Mouse (Mus musculus): ENCODE results near the gene Gm10282.
A peak's percentile ranks its signal among the peaks of the same experiment; 100 is the strongest.

Gene Gm10282

GRCm38 (mm10) chr8:72298928-72299327 is 6.1 kb downstream of the Gm10282 start:
- DNase-seq (ENCODE audit: low spot score in 2 of 2) = no peak

- DNase-seq (ENCODE audit: low spot score in 2 of 2) = no peak
Measured at GRCm38 (mm10) chr8:72296561-72296960, 8.5 kb downstream of the Gm10282 start.

- DNase-seq (ENCODE audit: low spot score in 2 of 2) = peak; percentile 58 to 61
Measured at GRCm38 (mm10) chr8:72295679-72296078, 9.4 kb downstream of the Gm10282 start.

- no peak for DNase-seq (ENCODE audit: low spot score in 2 of 2)
Measured at GRCm38 (mm10) chr8:72295125-72295524, 9.9 kb downstream of the Gm10282 start.

- no peak for DNase-seq (ENCODE audit: low spot score in 2 of 2)
Measured at GRCm38 (mm10) chr8:72293309-72293708, 11.8 kb downstream of the Gm10282 start.

- no peak for DNase-seq (ENCODE audit: low spot score in 2 of 2)
Measured at GRCm38 (mm10) chr8:72291104-72291503, 14.0 kb downstream of the Gm10282 start.

- no peak for DNase-seq (ENCODE audit: low spot score in 2 of 2)
Measured at GRCm38 (mm10) chr8:72289051-72289450, 16.0 kb downstream of the Gm10282 start.

- no peak for DNase-seq (ENCODE audit: low spot score in 2 of 2)
Measured at GRCm38 (mm10) chr8:72285285-72285684, 19.8 kb downstream of the Gm10282 start.

GRCm38 (mm10) chr8:72281634-72282033 is 23.4 kb downstream of the Gm10282 start:
- no peak for DNase-seq (ENCODE audit: low spot score in 2 of 2)

GRCm38 (mm10) chr8:72279151-72279550 is 25.9 kb downstream of the Gm10282 start:
- DNase-seq (ENCODE audit: low spot score in 2 of 2) = peak; percentile 73 to 74

GRCm38 (mm10) chr8:72277244-72277643 is 27.8 kb downstream of the Gm10282 start:
- DNase-seq (ENCODE audit: low spot score in 2 of 2) = no peak

GRCm38 (mm10) chr8:72273807-72274206 is 31.3 kb downstream of the Gm10282 start:
- peak; percentile 88 to 89 for DNase-seq (ENCODE audit: low spot score in 2 of 2)

- peak in 1 of 2 experiments; percentile 41 for DNase-seq (ENCODE audit: low spot score in 2 of 2)
Measured at GRCm38 (mm10) chr8:72273111-72273770, 31.8 kb downstream of the Gm10282 start.

GRCm38 (mm10) chr8:72272361-72272760 is 32.7 kb downstream of the Gm10282 start:
- peak; percentile 86 for DNase-seq (ENCODE audit: low spot score in 2 of 2)

GRCm38 (mm10) chr8:72271691-72272090 is 33.4 kb downstream of the Gm10282 start:
- peak; percentile 69 for DNase-seq (ENCODE audit: low spot score in 2 of 2)

- no peak for DNase-seq (ENCODE audit: low spot score in 2 of 2)
Measured at GRCm38 (mm10) chr8:72271051-72271660, 33.9 kb downstream of the Gm10282 start.

GRCm38 (mm10) chr8:72270606-72271005 is 34.5 kb downstream of the Gm10282 start:
- peak; percentile 91 to 93 for DNase-seq (ENCODE audit: low spot score in 2 of 2)

- peak; percentile 72 to 79 for DNase-seq (ENCODE audit: low spot score in 2 of 2)
Measured at GRCm38 (mm10) chr8:72268356-72268755, 36.7 kb downstream of the Gm10282 start.

GRCm38 (mm10) chr8:72267106-72267505 is 38.0 kb downstream of the Gm10282 start:
- peak; percentile 80 to 90 for DNase-seq (ENCODE audit: low spot score in 2 of 2)

GRCm38 (mm10) chr8:72266671-72267070 is 38.4 kb downstream of the Gm10282 start:
- no peak for DNase-seq (ENCODE audit: low spot score in 2 of 2)

GRCm38 (mm10) chr8:72265342-72265741 is 39.7 kb downstream of the Gm10282 start:
- no peak for DNase-seq (ENCODE audit: low spot score in 2 of 2)

GRCm38 (mm10) chr8:72263451-72263850 is 41.6 kb downstream of the Gm10282 start:
- DNase-seq (ENCODE audit: low spot score in 2 of 2) = no peak

GRCm38 (mm10) chr8:72262756-72263155 is 42.3 kb downstream of the Gm10282 start:
- DNase-seq (ENCODE audit: low spot score in 2 of 2) = no peak
